Mouse (Mus musculus) midbrain, embryonic 10.5 days (tissue): Measurements from ENCODE around the gene Epm2aip1. TPM values are rescaled to one million over a fixed set of nuclear protein-coding genes. Genes with fewer than 3 reads are reported as not detected.
A peak's percentile ranks its signal among the peaks of the same experiment; 100 is the strongest.

Experiments used
- DNase-seq: peaks from one replicate; pipeline ENCODE4 v3.0.0-alpha.2; 2017; ENCODE audit warnings: low spot score
- H3K27ac ChIP-seq: fragments of 300-500 bp; sonication (generic); replicated peaks from 2 replicates; pipeline ENCODE4 v1.5.1; 2016; ENCODE audit warnings: mild to moderate bottlenecking
- H3K27me3 ChIP-seq: fragments of 300-500 bp; sonication (generic); 2 replicates; pipeline ENCODE4 v1.6.1; 2016; ENCODE audit warnings: low read depth, mild to moderate bottlenecking; ENCODE audit not compliant: poor library complexity, severe bottlenecking
- H3K36me3 ChIP-seq: fragments of 300-500 bp; sonication (generic); 2 replicates; pipeline ENCODE4 v1.6.1; 2016; ENCODE audit warnings: mild to moderate bottlenecking, moderate library complexity
- H3K4me1 ChIP-seq: fragments of 300-500 bp; sonication (generic); 2 replicates; pipeline ENCODE4 v1.6.1; 2016
- H3K4me3 ChIP-seq: fragments of 300-500 bp; sonication (generic); 2 replicates; pipeline ENCODE4 v1.5.1; 2016; ENCODE audit warnings: mild to moderate bottlenecking, moderate library complexity
- H3K9me3 ChIP-seq: fragments of 300-500 bp; sonication (generic); replicated peaks from 2 replicates; pipeline ENCODE4 v1.6.1; 2016; ENCODE audit warnings: mild to moderate bottlenecking
- WGBS: fragments of 180-500 bp; shearing (Covaris S2); methylation state at CpG from one replicate; pipeline ENCODE4 v1.1.7; 2016; 5-methylcytosine and 5-hydroxymethylcytosine counted together
- polyA plus RNA-seq: library from polyadenylated mRNA; unstranded; fragments of >200 nt; fragmentation: Nextera tagmentation; extraction: Ambion mirVana; gene quantifications from 2 replicates; pipeline ENCODE4 v1.2.1, GENCODE M21; 2016

The Epm2aip1 gene
- polyA plus RNA-seq, 1 experiment from 2014 or later: 25.3 TPM

DNA sequence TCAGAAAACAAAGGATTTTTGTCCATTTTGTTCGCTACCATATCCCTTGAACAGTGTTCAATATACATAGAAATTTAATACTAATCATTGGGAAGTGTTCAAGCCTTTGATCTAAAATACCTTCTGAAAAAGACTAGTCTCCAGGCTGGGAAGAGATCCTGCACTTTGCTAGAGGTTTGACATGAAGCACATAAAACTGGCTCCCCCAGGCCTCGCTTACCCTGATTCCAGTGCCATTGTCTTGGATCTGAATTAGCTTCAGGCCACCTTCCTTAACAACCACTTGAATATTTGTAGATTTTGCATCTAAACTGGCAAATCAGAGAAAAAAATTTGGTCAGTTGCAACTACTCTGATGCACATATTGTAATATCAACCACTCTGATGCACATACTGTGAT is 3.7 kb upstream of the Epm2aip1 start:
- peaks cover 48% of the 10 kb centered on the region for H3K36me3 ChIP-seq
- H3K27me3 ChIP-seq: no peaks in the 10 kb centered on the region
- H3K9me3 ChIP-seq: no peaks in the 10 kb centered on the region
- 94% methylated on average over 2 of the region's 2 CpGs for WGBS
- no peak overlapping the region for H3K27ac ChIP-seq
- H3K4me3 ChIP-seq: no peak overlapping the region
- no peak for DNase-seq
- peaks cover 15% of the 10 kb centered on the region for H3K4me1 ChIP-seq

DNA sequence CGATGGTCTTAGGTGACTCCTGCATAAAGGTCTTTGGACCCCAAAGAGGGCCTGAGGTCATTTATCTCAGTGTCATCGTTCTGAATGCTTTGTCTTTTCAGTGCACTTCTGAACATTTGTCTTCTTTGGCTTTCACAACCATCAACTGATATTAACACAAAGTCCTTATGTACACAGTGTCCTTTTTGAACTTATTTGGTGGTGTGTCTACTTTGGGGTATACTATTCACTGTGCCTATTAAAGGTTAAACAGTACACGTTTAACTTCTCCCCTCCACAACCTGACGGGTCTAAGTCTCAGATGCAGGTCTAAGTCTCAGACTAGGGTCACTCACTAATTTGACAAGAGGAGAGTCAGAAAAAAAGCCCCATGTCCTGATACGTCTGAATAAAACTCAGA is 1.1 kb upstream of the Epm2aip1 start:
- WGBS: 21% methylated on average over 5 of the region's 5 CpGs
- peaks cover 41% of the 10 kb centered on the region for H3K4me1 ChIP-seq
- H3K36me3 ChIP-seq: peaks cover 48% of the 10 kb centered on the region

DNA sequence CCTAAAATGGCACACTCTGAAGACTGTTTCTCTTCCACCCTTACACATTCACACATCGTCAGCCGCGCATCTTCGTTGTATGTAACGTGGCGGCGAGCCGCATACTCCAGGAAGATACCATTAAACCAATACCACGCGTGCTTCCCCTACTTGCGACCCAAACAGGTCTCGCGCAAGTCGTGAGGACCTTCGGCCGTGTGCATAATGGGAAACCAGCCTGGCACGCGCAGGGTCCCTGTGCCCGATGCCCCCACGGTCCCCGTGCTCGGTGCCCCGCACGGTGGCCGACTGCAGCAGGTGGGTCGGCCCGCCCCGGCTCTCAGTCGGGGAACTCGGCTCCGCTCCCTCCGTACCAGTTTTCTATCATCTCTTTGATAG is 684 bp upstream of the Epm2aip1 start:
- H3K4me1 ChIP-seq: peaks cover 45% of the 10 kb centered on the region
- H3K27me3 ChIP-seq: no peaks in the 10 kb centered on the region
- no peaks in the 10 kb centered on the region for H3K9me3 ChIP-seq
- no peak for DNase-seq
- peak overlapping the region; percentile 97 for H3K27ac ChIP-seq
- peak overlapping the region; percentile 92 for H3K4me3 ChIP-seq
- peaks cover 49% of the 10 kb centered on the region for H3K36me3 ChIP-seq
- WGBS: 0% methylated on average over 32 of the region's 32 CpGs

More for the DNA sequence above, 1.1 kb upstream of the Epm2aip1 start:
- peak overlapping the region; percentile 92 for H3K4me3 ChIP-seq
- H3K9me3 ChIP-seq: no peaks in the 10 kb centered on the region
- H3K27me3 ChIP-seq: no peaks in the 10 kb centered on the region
- DNase-seq: no peak
- H3K27ac ChIP-seq: peak overlapping the region; percentile 97

DNA sequence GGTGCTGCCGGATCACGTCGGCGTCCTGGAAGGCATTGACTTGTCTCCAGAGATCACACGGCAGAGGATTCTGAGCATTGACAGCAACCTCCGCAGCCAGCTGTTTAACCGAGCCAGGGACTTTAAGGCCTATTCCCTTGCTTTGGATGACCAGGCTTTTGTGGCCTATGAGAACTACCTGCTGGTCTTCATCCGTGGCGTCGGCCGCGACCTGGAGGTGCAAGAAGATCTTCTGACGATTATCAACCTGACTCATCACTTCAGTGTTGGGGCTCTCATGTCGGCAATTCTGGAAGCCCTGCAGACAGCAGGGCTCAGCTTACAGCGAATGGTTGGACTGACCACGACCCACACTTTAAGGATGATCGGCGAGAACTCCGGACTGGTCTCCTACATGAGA is 627 bp downstream of the Epm2aip1 start:
- WGBS: 21% methylated on average over 19 of the region's 19 CpGs
- Histone ChIP-seq H3K9me3 (no peaks in the 10 kb centered on the region), H3K27ac (peak overlapping the region; percentile 97), H3K36me3 (peaks cover 49% of the 10 kb centered on the region), H3K4me3 (peak overlapping the region; percentile 92), H3K27me3 (no peaks in the 10 kb centered on the region), H3K4me1 (peaks cover 53% of the 10 kb centered on the region)
- DNase-seq: no peak

DNA sequence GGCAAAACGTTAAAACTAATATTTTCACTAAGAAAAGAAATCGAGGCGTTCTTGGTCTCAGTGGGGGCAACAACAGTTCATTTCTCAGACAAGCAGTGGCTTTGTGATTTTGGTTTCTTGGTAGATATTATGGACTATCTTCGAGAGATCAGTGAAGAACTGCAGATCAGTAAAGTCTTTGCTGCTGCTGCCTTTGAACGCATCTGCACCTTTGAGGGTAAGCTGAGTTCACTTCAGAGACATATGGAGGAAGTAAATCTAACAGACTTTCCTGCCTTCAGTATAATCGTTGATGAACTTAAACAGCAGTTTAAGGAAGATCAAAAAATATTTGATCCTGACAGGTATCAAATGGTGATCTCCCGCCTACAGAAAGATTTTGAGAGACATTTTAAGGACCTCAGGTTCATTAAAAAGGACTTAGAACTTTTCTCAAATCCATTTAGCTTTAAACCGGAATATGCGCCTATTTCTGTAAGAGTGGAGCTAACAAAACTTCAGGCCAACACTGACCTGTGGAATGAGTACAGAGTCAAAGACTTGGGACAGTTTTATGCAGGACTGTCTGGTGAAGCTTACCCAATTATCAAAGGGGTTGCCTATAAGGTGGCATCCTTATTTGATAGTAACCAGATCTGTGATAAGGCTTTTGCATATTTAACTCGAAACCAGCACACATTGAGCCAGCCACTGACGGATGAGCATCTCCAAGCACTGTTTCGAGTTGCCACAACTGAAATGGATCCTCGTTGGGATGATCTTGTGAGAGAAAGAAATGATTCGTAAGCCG is 1.5 kb downstream of the Epm2aip1 start:
- peaks cover 49% of the 10 kb centered on the region for H3K36me3 ChIP-seq
- H3K4me1 ChIP-seq: peaks cover 53% of the 10 kb centered on the region
- peak overlapping the region; percentile 97; the same call in 1 of the 2 replicates for H3K27ac ChIP-seq
- no peaks in the 10 kb centered on the region for H3K9me3 ChIP-seq
- DNase-seq: no peak
- WGBS: 83% methylated on average over 15 of the region's 15 CpGs
- no peaks in the 10 kb centered on the region for H3K27me3 ChIP-seq
- peak overlapping the region; percentile 92 for H3K4me3 ChIP-seq

DNA sequence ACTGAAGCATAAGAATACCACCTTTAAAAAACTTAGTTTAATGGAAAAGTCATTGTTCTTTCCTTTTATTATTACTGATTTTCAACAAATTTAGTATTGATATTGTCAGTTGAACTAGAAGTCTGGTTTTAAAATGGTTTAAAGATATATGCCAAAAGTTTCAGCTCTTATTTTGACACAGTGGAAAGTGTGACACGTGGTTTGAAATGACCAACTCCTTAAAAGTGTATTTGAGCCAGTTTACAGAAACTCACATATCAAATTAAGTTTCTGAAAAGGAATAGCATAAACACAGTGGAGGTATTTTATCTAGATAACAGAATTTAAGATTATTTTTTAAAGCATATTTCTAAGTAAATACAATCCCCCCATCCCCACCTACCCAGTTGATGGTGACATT is 2.2 kb downstream of the Epm2aip1 start:
- H3K9me3 ChIP-seq: no peaks in the 10 kb centered on the region

DNA sequence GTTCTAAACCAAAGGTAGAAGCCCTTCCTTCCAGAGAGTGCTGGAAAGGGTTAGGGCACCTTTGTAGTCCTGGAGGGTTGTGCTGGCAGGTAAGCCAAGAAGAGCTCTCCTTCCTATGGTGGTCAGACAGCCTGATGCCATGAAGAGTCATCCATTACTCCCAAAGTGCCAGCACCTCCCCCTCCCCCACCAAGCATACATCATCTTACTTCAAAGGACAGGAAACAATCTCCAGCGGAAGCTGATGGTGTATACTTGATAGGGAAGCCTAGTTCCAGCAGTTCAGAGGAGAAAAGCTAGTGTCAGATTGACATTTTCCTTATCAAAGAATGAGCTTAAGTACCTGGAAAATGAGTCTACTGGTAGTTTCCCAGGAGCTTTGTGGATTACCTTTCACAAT is 3.4 kb downstream of the Epm2aip1 start:
- WGBS: 82% methylated on average over 1 of the region's 1 CpGs
- DNase-seq: no peak
- Histone ChIP-seq H3K4me1 (peaks cover 51% of the 10 kb centered on the region), H3K36me3 (peaks cover 68% of the 10 kb centered on the region), H3K27ac (no peak overlapping the region), H3K27me3 (no peaks in the 10 kb centered on the region), H3K4me3 (peak overlapping the region; percentile 92), H3K9me3 (no peaks in the 10 kb centered on the region)

More for the DNA sequence above, 2.2 kb downstream of the Epm2aip1 start:
- peak overlapping the region; percentile 92 for H3K4me3 ChIP-seq
- H3K27me3 ChIP-seq: no peaks in the 10 kb centered on the region
- H3K4me1 ChIP-seq: peaks cover 53% of the 10 kb centered on the region
- H3K36me3 ChIP-seq: peaks cover 57% of the 10 kb centered on the region
- WGBS: 91% methylated on average over 1 of the region's 1 CpGs
- DNase-seq: no peak
- no peak overlapping the region for H3K27ac ChIP-seq

DNA sequence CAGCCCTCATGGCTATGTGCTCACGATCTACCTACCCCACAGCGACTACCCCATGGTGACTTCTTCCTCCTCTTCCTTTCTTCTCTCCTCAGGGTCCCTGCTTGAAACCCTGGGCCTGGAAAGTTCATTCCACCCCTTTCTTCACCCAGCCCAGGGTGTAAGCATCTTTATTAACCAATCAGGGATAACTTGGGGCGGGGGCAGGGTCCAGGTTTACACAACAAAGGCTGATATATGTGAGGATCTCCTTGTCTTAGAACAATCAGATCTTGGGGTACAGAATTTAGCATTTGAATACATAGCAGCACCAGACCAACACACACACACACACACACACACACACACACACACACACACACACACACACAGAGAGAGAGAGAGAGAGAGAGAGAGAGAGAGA is 13.3 kb downstream of the Epm2aip1 start:
- no peak for DNase-seq
- 36% methylated on average over 3 of the region's 3 CpGs for WGBS
- Histone ChIP-seq H3K9me3 (no peaks in the 10 kb centered on the region), H3K27me3 (no peaks in the 10 kb centered on the region), H3K27ac (no peak overlapping the region), H3K4me3 (no peak overlapping the region), H3K4me1 (peaks cover 22% of the 10 kb centered on the region), H3K36me3 (peaks cover under 1% of the 10 kb centered on the region; the same call in 1 of the 2 replicates)

DNA sequence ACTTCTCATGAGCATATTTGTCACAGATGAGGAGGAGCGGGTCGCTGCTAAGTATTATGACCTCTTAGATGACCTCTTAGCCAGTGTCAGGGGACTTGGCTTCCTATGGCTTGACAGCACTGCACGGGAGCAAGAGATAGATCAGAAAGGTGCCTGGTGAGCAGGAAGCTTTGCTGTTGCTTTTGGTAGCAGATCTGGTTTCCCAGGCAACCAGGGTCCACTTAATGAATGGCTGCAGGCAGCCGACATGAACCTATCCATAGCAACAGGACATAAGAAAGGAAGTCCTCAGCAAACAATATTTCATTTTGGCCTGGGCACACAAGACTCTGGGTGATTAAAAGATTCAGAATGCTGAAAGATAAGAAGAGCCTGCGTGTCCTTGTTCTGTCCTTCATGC is 13.9 kb downstream of the Epm2aip1 start:
- peak; percentile 48 for DNase-seq
- no peak overlapping the region for H3K27ac ChIP-seq

DNA sequence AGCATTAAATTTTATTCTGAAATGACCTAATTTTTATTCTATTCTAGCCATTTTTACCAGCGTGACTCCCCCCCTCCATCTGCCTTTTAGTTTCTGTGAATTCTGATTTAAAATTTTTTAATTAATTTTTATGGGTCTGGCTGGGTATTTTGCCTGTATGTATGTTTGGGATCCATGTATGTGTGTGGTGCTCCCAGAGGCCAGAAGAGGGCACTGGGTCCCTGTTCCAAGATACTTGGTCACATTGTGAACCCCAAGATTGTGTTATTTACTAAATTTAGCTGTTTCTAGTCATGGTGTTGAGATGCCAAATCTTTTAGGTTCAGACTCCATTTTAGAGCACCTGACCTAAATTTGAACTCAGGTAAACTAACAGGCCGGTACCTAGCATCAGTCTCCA is 14.7 kb downstream of the Epm2aip1 start:
- Histone ChIP-seq H3K9me3 (no peaks in the 10 kb centered on the region), H3K27me3 (no peaks in the 10 kb centered on the region), H3K27ac (no peak overlapping the region), H3K4me1 (peaks cover 28% of the 10 kb centered on the region), H3K36me3 (no peaks in the 10 kb centered on the region), H3K4me3 (no peak overlapping the region)
- DNase-seq: no peak
- 76% methylated on average over 2 of the region's 2 CpGs for WGBS

More for the DNA sequence above, 13.9 kb downstream of the Epm2aip1 start:
- no peaks in the 10 kb centered on the region for H3K27me3 ChIP-seq
- H3K4me1 ChIP-seq: peaks cover 28% of the 10 kb centered on the region
- no peaks in the 10 kb centered on the region for H3K9me3 ChIP-seq
- 19% methylated on average over 5 of the region's 5 CpGs for WGBS
- no peak overlapping the region for H3K4me3 ChIP-seq
- no peaks in the 10 kb centered on the region for H3K36me3 ChIP-seq

DNA sequence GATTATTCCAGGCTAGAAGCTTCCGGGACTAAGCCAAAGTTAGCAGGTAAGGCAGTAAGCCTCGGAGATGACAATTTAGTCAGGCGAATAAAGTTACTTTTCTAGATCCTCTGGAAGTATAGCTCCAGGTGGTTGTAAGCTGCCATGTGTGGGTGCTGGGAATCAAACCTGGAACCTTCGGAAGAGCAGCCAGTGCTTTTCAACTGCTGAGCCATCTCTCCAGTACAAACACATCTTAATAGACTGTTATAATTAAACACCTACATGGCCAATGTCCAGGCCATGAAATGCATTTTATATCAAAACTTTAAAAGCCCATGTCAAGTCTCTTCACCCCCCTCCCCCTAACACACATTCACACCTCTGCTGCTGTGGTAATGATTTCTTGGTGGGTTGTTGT is 16.2 kb downstream of the Epm2aip1 start:
- peaks cover 28% of the 10 kb centered on the region for H3K4me1 ChIP-seq
- WGBS: 88% methylated on average over 4 of the region's 4 CpGs
- H3K27ac ChIP-seq: no peak overlapping the region
- H3K36me3 ChIP-seq: no peaks in the 10 kb centered on the region
- H3K27me3 ChIP-seq: no peaks in the 10 kb centered on the region
- H3K9me3 ChIP-seq: no peaks in the 10 kb centered on the region
- DNase-seq: no peak
- no peak overlapping the region for H3K4me3 ChIP-seq

DNA sequence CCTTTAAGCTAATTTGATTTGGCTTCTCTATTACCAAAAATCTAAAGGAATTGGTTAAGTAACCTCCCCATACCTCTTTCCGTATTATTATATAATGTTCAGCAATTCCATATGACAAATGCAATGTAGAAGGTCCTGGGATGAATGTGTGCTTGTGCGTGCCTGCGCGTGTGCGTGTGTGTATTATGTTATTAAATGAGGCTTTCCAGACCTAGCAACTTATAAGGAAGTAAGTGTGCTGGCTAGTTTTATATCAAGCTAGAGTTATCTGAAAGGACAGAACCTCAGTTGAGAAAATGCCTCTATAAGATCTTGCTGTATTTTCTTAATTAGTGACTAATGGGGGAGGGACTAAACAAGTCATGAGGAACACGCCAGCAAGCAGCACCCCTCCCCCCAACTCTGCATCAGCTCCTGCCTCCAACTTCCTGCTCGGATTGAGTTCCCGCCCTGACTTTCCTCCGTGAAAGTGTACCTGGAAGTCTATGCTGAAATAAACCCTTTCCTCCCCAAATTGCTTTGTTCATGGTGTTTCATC is 17.6 kb downstream of the Epm2aip1 start:
- H3K9me3 ChIP-seq: no peaks in the 10 kb centered on the region
- H3K27ac ChIP-seq: no peak overlapping the region
- no peaks in the 10 kb centered on the region for H3K36me3 ChIP-seq
- peaks cover 28% of the 10 kb centered on the region for H3K4me1 ChIP-seq
- no peak overlapping the region for H3K4me3 ChIP-seq
- no peaks in the 10 kb centered on the region for H3K27me3 ChIP-seq
- DNase-seq: no peak
- WGBS: 59% methylated on average over 9 of the region's 9 CpGs

DNA sequence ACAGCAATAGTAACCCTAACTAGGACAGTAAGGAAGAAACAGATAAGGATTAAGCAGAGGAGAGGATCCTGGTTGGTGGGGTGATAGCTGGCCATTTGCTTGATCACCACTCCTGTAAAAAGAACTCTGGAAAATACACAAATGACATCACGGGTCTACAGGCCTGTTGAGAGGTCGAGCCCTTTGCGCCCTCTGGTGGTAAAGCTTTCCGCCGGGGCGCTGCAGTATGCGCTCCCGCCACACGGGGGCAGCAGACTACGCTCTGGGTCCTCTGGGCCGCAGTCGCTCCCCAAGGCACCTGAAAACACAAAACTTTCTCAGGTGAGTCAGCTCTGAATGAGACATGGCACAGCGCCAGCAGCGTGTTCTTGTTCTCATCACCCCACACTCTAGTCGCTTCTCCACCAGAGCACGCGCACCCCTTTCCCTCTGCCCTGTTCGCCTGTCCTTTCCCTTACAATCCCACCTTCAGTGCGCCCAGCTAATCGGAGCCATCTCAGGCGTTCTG is 18.2 kb downstream of the Epm2aip1 start:
- Histone ChIP-seq H3K4me3 (no peak overlapping the region), H3K36me3 (no peaks in the 10 kb centered on the region), H3K4me1 (peaks cover 25% of the 10 kb centered on the region), H3K27me3 (no peaks in the 10 kb centered on the region), H3K27ac (no peak overlapping the region), H3K9me3 (no peaks in the 10 kb centered on the region)
- WGBS: 17% methylated on average over 21 of the region's 21 CpGs
- DNase-seq: peak; percentile 87
